Mouse (Mus musculus) R1 (cell line): ENCODE measurements around the gene Swsap1.

Experiments used
- DNase-seq: peaks from one replicate; pipeline ENCODE4 v3.0.0-alpha.2; 2018; ENCODE audit warnings: low read depth, low spot score

The Swsap1 gene

DNA sequence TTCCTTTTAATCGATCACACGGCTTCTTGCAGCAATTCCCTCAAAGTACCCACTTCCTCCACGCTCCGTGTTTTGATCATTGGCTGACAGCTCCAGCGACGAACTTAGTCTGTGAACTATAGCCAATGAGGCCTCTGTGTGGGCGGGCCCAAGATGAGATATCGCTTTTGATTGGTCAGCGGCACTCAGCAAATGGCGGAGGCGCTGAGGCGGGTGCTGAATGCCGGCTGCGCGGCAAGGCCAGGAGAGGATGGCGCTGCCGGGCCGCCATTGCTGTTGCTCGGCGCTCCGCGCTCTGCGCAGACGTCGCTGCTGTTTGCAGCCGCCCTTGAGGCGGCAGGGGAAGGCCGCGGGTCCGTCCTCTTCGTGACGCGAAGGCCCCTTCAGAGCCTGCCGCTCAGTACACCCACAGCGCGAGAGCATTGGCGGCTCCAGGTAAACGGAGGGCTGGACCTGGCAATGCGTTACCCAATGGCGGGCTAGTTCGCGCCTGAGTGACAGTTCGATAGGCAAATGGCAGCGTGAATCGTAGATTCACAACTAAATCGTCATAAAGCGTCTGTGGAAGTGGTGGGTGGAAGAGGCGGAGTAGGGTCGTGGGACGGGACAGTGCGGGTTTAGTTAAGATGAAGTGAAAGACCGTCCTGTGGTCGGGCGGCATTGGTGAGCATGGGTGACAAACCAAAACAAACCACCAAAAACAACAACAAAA lies at the start of gene Swsap1:
Gene Swsap1, plus strand, starts transcription at position 186 of the 712 bp plus-strand sequence.
- peak; percentile 100 for DNase-seq

DNA sequence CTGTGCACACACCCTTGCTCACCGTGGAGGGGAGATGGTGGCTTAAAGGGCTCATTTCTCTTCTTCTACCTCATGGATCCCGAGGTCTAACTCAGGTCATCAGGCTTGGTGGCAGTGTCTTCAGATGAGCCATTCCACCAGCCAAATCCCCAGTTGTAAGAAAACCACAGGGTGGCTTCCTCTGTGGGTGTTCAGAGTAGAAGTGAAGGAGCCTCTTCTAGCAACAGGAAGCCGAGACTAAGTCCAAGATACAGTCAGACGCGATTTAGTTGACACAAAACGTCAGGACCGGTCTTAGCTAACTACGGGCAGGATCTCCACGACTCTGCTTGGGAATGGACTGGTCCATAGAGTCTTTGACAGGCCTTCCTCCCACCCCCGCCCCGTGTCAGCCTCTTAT lies 47.3 kb upstream of the Swsap1 start:
- no peak for DNase-seq

- no peak for DNase-seq
Observed at GRCm38 (mm10) chr9:21909474-21910223, 45.9 kb upstream of the Swsap1 start.

DNA sequence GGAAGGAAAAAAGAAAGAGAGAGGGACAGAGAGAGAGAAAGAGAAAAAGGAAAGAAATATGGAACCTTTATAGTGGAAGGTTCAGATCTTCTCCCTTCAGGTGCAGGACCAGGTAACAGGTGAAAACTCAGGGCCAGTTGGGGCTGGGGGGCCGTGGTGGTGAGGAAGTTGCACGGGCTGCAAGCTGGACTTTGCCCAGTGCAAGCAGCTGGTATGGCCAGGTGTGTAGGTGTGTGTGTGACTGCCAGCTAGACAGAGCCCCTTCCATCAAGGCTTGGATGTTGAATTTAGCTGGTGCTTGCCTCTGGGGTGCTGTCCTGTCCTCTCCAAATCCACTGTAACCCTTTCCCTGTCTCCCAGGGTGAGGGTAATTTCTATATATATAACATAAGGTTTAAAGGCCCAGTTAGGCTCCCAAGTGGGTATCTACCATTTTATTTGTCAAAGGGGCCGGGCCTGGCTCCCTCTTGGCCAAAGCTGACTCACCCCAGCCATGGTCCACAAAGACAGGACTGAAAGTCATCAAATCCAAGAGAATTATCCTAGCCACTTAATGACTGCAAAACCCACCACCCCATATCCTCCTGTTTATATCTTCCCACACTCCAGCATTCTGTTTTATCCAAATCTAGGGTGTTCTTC lies 38.6 kb upstream of the Swsap1 start:
- no peak for DNase-seq

GRCm38 (mm10) chr9:21917493-21918034 lies 38.0 kb upstream of the Swsap1 start:
- no peak for DNase-seq

DNA sequence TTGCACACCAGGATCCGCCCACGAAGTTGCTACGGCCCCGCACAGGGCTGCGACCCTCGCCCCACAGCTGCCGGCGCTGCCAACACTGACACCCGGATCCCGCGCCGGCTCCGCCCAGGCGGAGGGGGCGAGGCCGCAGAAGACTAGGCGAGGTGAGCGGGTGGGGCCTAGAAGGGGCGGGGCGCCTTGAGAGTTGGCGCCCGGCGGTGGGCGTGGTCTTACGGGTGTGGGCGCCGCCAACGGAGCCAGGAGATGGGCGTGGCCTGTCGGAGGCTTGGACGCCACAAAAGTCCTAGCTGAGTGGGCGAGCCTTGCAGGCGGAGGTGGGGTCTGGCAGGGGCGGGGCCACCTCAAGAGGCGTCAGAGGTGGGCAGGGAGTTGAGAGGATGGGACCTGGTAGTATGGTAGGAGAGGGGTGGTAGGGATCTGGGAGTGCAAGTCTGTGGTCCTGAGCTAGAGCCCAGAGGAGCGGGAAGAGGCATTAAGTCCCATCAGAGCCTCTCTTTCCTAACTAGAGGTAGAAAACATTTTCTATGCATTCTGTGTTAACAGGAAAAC lies 37.4 kb upstream of the Swsap1 start, which contains the start of gene Rab3d:
Gene Rab3d, minus strand, starts transcription at position 158 of the 558 bp plus-strand sequence.
- DNase-seq: peak; percentile 98

DNA sequence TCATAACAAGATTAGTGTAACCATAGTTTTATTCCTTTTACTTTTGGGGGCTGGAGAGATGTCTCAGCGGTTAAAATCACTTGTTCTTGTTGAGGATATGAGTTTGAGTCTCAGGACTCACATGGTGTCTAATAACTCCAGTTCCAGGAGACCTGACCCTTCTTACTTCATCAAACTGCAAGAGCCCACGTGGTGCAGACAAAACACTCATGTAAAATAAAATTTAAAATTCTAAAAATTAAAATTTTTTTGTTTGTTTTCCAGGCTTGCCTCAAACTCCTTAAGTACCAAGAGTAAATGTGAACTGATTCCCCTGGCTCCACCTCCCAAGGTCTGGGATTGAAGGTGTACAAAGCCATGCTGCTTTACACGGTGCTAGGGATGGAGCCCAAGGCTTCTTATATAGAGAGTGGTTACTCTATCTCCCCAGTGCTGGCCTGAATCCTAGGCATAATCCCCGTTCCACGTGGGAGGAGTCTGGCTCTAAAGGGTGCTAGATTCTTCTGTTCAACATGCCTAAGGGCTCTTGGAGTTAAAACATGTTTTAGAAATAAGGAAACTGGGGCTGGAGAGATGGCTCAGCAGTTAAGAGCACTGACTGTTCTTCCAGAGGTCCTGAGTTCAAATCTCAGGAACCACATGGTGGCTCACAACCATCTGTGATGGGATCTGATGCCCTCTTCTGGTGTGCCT lies 36.7 kb upstream of the Swsap1 start:
- DNase-seq: no peak

DNA sequence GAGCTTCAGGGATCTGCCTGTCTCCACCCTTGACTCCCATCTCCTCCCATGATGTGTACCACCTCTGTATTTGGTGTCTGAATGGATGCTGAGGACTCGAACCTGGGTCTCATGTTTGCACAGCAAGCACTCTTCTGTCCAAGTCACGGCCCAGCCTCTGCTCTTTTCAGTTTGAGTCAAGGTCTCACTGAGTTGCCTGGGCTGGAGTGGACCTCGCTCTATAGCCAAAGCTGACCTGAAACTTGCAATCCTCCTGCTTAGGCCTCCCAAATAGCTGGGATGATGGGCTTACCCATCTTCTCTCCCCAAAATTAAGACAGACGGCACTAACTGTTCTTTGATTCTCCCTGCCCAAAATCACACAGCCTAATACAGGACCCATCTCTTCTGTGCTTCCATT lies 32.5 kb upstream of the Swsap1 start:
- DNase-seq: no peak

DNA sequence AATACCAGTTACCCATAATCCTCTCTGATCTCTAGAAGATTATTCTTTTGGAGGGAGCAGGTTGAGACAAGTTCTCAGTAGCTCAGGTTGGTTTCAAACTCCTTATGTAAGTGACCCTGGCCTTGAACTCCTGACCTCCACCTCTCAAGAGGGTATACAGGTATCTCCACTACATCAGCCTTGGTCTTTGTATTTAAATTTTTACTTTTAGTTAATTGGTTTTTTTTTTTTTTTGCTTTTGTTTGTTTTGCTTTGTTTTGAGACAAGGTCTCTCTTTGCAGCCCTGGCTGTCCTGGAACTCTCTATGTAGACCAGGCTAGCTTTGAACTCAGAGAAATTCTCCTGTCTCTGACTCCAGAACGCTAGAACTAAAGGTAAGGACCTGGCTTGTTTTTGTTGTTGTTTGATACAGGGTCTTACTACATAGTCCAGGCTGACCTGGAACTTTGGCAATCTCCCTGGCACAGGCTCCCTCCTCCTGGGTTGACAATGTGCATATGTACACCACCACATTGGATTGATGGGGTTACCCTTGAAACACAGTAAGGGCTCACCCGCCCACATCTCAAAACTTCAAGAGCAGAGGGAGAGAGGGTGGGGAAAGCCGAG lies 32.0 kb upstream of the Swsap1 start:
- DNase-seq: no peak

GRCm38 (mm10) chr9:21924099-21924493 lies 31.5 kb upstream of the Swsap1 start:
- peak; percentile 71 for DNase-seq

DNA sequence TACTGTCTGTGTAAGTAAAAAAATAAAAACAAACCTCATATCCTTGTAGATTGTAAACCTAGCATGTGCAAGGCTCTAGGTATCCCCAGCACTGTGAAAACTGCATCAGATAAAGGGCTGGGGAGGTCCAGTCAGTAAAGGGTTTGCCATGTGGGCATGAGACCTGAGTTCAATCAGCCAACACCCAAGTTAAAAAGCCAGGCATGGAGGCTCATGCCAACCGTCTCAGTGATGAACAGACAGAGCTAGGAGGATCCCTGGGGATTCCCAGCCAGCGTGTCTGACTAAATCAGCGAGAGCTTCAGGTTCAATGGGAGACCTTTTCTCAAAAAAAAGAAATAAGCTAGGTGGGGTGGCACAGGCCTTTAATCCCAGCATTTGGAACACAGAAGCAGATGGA lies 30.5 kb upstream of the Swsap1 start:
- no peak for DNase-seq

DNA sequence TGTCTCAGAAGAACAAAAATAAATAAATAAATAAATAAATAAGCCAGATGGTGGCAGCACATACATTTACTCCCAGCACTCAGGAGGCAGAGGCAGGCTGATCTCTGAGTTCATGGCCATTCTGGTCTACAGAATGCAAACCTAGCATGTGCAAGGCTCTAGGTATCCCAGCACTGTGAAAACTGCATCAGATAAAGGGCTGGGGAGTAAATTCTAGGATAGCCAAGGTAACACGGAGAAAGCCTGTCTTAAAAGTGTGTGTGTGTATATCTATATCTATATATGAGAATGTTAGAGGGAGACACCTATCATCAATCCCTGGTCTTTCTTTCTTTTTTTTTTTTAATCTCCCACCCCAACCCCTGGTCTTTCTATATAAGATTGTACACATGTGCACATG lies 30.0 kb upstream of the Swsap1 start:
- no peak for DNase-seq

GRCm38 (mm10) chr9:21926155-21926554 lies 29.4 kb upstream of the Swsap1 start:
- DNase-seq: no peak

DNA sequence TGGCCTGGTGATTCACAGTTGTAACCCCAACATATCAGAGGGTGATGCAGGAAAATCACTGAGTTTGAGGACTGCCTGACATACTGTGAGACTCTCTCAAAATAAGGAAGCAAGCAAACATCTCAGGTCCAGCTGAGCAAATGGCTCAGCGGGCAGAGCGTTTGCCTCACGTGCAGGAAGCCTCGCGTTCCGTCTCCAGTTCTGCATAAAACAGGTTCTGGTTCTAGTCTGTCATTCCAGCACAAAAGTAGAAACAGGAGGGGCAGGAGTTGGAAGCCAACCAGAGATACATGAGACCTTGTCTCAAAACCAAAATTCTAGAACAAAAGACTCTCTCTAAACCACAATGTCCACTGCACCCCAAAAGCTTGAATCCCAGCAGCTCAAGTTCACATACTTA lies 28.8 kb upstream of the Swsap1 start:
- no peak for DNase-seq

- peak; percentile 100 for DNase-seq
Observed at GRCm38 (mm10) chr9:21927208-21927753, 28.3 kb upstream of the Swsap1 start, which contains the start of the genes Ccdc159 and Tmem205. Gene Ccdc159 (plus strand): TSS chr9:21927471. Gene Tmem205 (minus strand): TSS chr9:21927556.

DNA sequence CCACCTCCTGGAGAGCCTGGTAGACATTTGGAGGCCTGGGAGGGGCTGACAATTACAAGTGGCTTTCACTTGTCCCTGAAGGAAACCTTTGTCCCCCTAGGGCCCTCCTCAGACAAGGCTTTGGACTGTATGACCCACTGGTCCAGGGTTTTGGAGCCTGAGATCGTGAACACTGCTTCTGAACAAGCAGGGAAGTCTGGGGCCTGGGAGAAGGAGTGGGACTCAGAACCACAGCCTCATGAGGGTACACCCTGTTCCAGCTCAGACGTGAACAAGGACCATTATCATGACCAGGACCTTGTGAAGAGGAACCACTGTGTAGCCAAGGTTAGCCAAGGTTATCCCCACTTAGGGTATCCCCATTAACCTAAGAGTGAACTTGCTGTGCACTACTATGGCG lies 26.3 kb upstream of the Swsap1 start:
- no peak for DNase-seq

DNA sequence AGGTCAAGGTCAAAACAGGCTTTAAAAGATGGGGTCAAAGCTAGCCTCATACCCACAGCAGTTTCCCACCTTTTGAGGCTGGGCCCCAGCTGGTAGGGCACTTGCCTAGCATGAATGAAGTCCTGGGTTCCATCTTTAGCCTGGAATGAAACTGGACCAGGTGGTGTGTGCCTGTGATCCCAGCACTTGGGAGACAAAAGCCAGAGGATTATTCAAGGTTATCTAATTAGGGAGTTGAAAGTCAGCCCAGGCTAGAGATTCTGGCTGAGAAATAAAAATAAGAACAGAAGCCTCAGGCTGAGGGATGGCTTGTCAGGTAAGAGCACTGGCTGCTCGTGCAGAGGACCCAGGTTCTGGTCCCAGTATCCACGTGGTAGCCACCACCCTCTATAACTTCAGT lies 23.5 kb upstream of the Swsap1 start:
- no peak for DNase-seq

DNA sequence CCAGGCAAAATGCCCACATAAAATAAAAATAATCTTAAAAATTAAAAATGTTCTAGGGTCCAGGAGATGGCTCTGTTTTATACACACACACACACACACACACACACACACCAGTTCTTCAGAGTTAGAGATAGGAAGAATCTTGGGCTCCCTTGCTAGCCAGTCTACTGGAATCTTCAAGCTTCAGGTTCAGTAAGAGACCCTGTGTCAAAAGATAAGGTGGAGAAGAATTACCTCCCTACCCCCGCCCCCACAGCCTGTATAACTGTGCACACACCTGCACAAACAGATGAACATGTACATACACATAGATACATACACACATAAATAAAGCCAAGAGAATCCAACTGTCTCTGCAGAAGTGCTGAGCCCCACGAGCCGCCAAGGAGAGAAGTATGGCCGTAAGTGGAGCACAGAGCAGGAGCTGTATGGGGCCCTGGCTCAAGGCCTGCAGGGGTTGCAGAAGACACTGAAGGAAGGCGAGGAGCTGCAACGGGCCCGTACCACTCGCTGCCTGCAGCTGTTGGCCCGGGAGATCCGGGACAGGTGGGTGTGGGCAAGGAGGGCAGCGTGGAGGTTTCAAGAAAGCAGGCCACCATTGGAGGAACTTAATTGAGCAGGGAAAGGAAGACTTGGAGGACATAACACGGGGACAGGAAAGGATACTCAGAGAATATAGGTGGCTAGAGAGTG lies 23.0 kb upstream of the Swsap1 start:
- no peak for DNase-seq

DNA sequence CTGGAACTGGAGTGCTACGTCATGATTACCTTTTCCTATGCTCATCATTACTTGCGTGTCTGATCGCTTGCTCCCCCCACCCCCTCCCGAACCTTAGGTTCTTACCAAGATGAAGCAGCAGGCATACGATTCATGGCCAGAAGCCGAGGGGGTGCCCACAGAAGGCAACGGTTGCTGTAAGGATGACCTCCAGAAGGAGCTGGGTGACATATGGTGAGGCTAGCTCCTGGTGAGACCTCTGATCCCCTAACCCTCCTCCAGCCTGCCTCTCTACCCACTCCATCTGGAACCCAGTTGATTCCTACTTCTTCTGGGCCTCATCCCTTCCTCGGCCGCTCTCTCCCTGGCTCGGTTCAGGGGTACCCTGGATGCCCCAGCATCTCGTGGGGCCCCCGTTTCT lies 21.5 kb upstream of the Swsap1 start:
- DNase-seq: no peak
